Mouse (Mus musculus) MEL (cell line): ENCODE results near the gene Hmgcs1. TPM values are rescaled to one million over a fixed set of nuclear protein-coding genes. Genes with fewer than 3 reads are reported as not detected.

Experiments
- DNase-seq: peaks from one replicate; pipeline ENCODE4 v3.0.0; 2011; ENCODE audit warnings: low read depth, low spot score
- H3K27ac ChIP-seq: 2 replicates; pipeline ENCODE4 v1.5.1; 2012; ENCODE audit warnings: low read depth, mild to moderate bottlenecking, control low read depth, low read length, moderate library complexity; ENCODE audit not compliant: control insufficient read depth
- H3K27me3 ChIP-seq, 2 experiments: fragments of 150-350 bp in 1 of 2; sonication (generic) in 1 of 2; 2 replicates each; pipeline ENCODE4 v1.6.1; 2012; ENCODE audit warnings: low read length in 2 of 2, mild to moderate bottlenecking in 2 of 2, improper control_type of control experiment in 1 of 2, moderate library complexity in 1 of 2; ENCODE audit not compliant: insufficient read depth in 2 of 2, control insufficient read depth in 1 of 2
- H3K36me3 ChIP-seq, 2 experiments: 2 replicates each; pipeline ENCODE4 v1.6.1; 2012 to 2014; ENCODE audit warnings: low read length in 2 of 2, improper control_type of control experiment in 1 of 2, inconsistent platforms in 1 of 2, mild to moderate bottlenecking in 1 of 2; ENCODE audit not compliant: insufficient read depth in 2 of 2, control insufficient read depth in 1 of 2
- H3K4me1 ChIP-seq, 2 experiments: fragments of 150-350 bp in 1 of 2; sonication (generic) in 1 of 2; 2 replicates each; pipeline ENCODE4 v1.6.1; 2012; ENCODE audit warnings: low read length in 2 of 2, improper control_type of control experiment in 1 of 2, mild to moderate bottlenecking in 1 of 2; ENCODE audit not compliant: insufficient read depth in 2 of 2, control insufficient read depth in 1 of 2
- H3K4me3 ChIP-seq, 2 experiments: fragments of 150-350 bp in 1 of 2; sonication (generic) in 1 of 2; 2 replicates each; pipeline ENCODE4 v1.5.1; 2012; ENCODE audit warnings: low read depth in 2 of 2, low read length in 2 of 2, mild to moderate bottlenecking in 2 of 2, moderate library complexity in 2 of 2, control low read depth in 1 of 2, improper control_type of control experiment in 1 of 2; ENCODE audit not compliant: control insufficient read depth in 1 of 2, insufficient read depth in 1 of 2
- H3K79me2 ChIP-seq: 2 replicates; pipeline ENCODE4 v1.6.1; 2012; ENCODE audit warnings: mild to moderate bottlenecking, low read length, moderate library complexity; ENCODE audit not compliant: control insufficient read depth, poor library complexity, insufficient read depth
- H3K9ac ChIP-seq: 2 replicates; pipeline ENCODE4 v1.6.1; 2012; ENCODE audit warnings: low read depth, mild to moderate bottlenecking, control low read depth, low read length, moderate library complexity; ENCODE audit not compliant: control insufficient read depth, poor library complexity, severe bottlenecking
- H3K9me3 ChIP-seq: fragments of 150-350 bp; sonication (generic); replicated peaks from 2 replicates; pipeline ENCODE4 v1.6.1; 2012; ENCODE audit warnings: mild to moderate bottlenecking, low read length, improper control_type of control experiment, moderate library complexity; ENCODE audit not compliant: insufficient read depth
- BHLHE40 ChIP-seq: IDR thresholded peaks from 2 replicates; pipeline ENCODE4 v1.6.1; 2012; ENCODE audit warnings: low read depth, mild to moderate bottlenecking, inconsistent platforms, low read length, improper control_type of control experiment, borderline replicate concordance
- CHD1 ChIP-seq: IDR thresholded peaks from 2 replicates; pipeline ENCODE4 v1.6.1; 2012; ENCODE audit warnings: low read depth, mild to moderate bottlenecking, inconsistent platforms, low read length, improper control_type of control experiment
- E2F4 ChIP-seq: IDR thresholded peaks from 2 replicates; pipeline ENCODE4 v1.6.1; 2011; ENCODE audit warnings: low read depth, low read length, improper control_type of control experiment, borderline replicate concordance
- ELF1 ChIP-seq: IDR thresholded peaks from 2 replicates; pipeline ENCODE4 v1.6.1; 2014; ENCODE audit warnings: low read depth, mild to moderate bottlenecking, inconsistent platforms, low read length, improper control_type of control experiment, moderate library complexity
- GABPA ChIP-seq: IDR thresholded peaks from 2 replicates; pipeline ENCODE4 v1.6.1; 2012; ENCODE audit warnings: low read depth, mild to moderate bottlenecking, inconsistent platforms, low read length, improper control_type of control experiment, moderate library complexity
- GATA1 ChIP-seq: IDR thresholded peaks from 2 replicates; pipeline ENCODE4 v1.6.1; 2011; ENCODE audit warnings: low read depth, low read length, improper control_type of control experiment
- HCFC1 ChIP-seq: IDR thresholded peaks from 2 replicates; pipeline ENCODE4 v1.6.1; 2012; ENCODE audit warnings: low read depth, mild to moderate bottlenecking, inconsistent platforms, low read length, improper control_type of control experiment, moderate library complexity
- JUND ChIP-seq: IDR thresholded peaks from 2 replicates; pipeline ENCODE4 v1.6.1; 2011; ENCODE audit warnings: low read depth, mild to moderate bottlenecking, improper control_type of control experiment, low read length
- MAFK ChIP-seq: IDR thresholded peaks from 2 replicates; pipeline ENCODE4 v1.6.1; 2011; ENCODE audit warnings: low read depth, mild to moderate bottlenecking, low read length, improper control_type of control experiment, borderline replicate concordance
- MAZ ChIP-seq: IDR thresholded peaks from 2 replicates; pipeline ENCODE4 v1.6.1; 2012; ENCODE audit warnings: low read depth, mild to moderate bottlenecking, inconsistent platforms, low read length, improper control_type of control experiment
- NELFE ChIP-seq: IDR thresholded peaks from 2 replicates; pipeline ENCODE4 v1.6.1; 2011; ENCODE audit warnings: low read depth, low read length, improper control_type of control experiment
- POLR2AphosphoS2 ChIP-seq: IDR thresholded peaks from 2 replicates; pipeline ENCODE4 v1.6.1; 2011; ENCODE audit warnings: low read length, improper control_type of control experiment
- POLR2AphosphoS5 ChIP-seq: IDR thresholded peaks from 2 replicates; pipeline ENCODE4 v1.6.1; 2012; ENCODE audit warnings: low read depth, borderline replicate concordance, mild to moderate bottlenecking, inconsistent platforms, low read length, moderate library complexity, mixed read lengths
- RCOR1 ChIP-seq: IDR thresholded peaks from 2 replicates; pipeline ENCODE4 v1.6.1; 2012; ENCODE audit warnings: low read depth, mild to moderate bottlenecking, inconsistent platforms, low read length, improper control_type of control experiment
- SIN3A ChIP-seq: IDR thresholded peaks from 2 replicates; pipeline ENCODE4 v1.6.1; 2012; ENCODE audit warnings: low read length, improper control_type of control experiment, inconsistent platforms
- TAL1 ChIP-seq: IDR thresholded peaks from 2 replicates; pipeline ENCODE4 v1.6.1; 2012; ENCODE audit warnings: mild to moderate bottlenecking, inconsistent platforms, low read length, moderate library complexity, mixed read lengths
- TCF12 ChIP-seq: IDR thresholded peaks from 2 replicates; pipeline ENCODE4 v1.6.1; 2014; ENCODE audit warnings: low read depth, mild to moderate bottlenecking, inconsistent platforms, low read length, improper control_type of control experiment, moderate library complexity
- ZKSCAN1 ChIP-seq: IDR thresholded peaks from 2 replicates; pipeline ENCODE4 v1.6.1; 2012; ENCODE audit warnings: low read depth, mild to moderate bottlenecking, inconsistent platforms, low read length, improper control_type of control experiment, moderate library complexity
- ZMIZ1 ChIP-seq: IDR thresholded peaks from 2 replicates; pipeline ENCODE4 v1.6.1; 2012; ENCODE audit warnings: low read depth, mild to moderate bottlenecking, inconsistent platforms, low read length, improper control_type of control experiment, moderate library complexity
- polyA plus RNA-seq, 2 experiments: library from polyadenylated mRNA; stranded (reverse) in 1 of 2; unstranded in 1 of 2; fragments of >175 nt in 1 of 2; fragments of >200 nt in 1 of 2; gene quantifications; 2 replicates each; pipeline versions ENCODE4 v1.2.1 to v1.2.4; 2012; ENCODE audit warnings: low replicate concordance in 2 of 2, low read depth in 1 of 2; ENCODE audit not compliant: insufficient read length in 2 of 2, insufficient read depth in 1 of 2, missing spikeins in 1 of 2
- total RNA-seq: library from RNA; depleted of rRNA; stranded (reverse); fragments of 300-350 nt; gene quantifications from 2 replicates; pipeline ENCODE4 v1.2.3, GENCODE M21; 2012

Gene Hmgcs1
- total and polyA plus RNA-seq, 3 experiments: 13.6 to 19.3 TPM; not detected in 1

- TF ChIP-seq ELF1: no peak
Observed at GRCm38 (mm10) chr13:119708941-119709340, 18.8 kb downstream of the Hmgcs1 start (continued).

- Histone ChIP-seq H3K27me3 (no peaks in the 10 kb centered on the region), H3K9ac (no peak overlapping the region), H3K4me3 (no peak overlapping the region), H3K9me3 (no peaks in the 10 kb centered on the region), H3K36me3 (peaks cover 0 to 4% of the 10 kb centered on the region in 2 experiments; a peak in 2 of 4 replicates), H3K79me2 (no peaks in the 10 kb centered on the region), H3K27ac (peak overlapping the region; percentile 22; the same call in 1 of the 2 replicates), H3K4me1 (peaks cover 9 to 11% of the 10 kb centered on the region in 2 experiments; a peak in 3 of 4 replicates)
- no peak for TF ChIP-seq ZMIZ1
- no peak for TF ChIP-seq POLR2AphosphoS2
- TF ChIP-seq RCOR1: no peak
- TF ChIP-seq MAFK: no peak
- TF ChIP-seq TAL1: no peak
- TF ChIP-seq JUND: no peak
- TF ChIP-seq NELFE: no peak
- TF ChIP-seq POLR2AphosphoS5: no peak
- no peak for TF ChIP-seq TCF12
- TF ChIP-seq MAZ: no peak
- no peak for TF ChIP-seq GATA1
- no peak for TF ChIP-seq BHLHE40
- no peak for TF ChIP-seq SIN3A
- no peak for TF ChIP-seq ELF1
- TF ChIP-seq ZKSCAN1: no peak
- no peak for TF ChIP-seq HCFC1
- TF ChIP-seq E2F4: no peak
- TF ChIP-seq GABPA: no peak
- TF ChIP-seq CHD1: no peak
- no peak for DNase-seq
Observed at GRCm38 (mm10) chr13:119709388-119710267, 19.4 kb downstream of the Hmgcs1 start.
